Mouse (Mus musculus) cerebellum, postnatal 36 days (tissue): Measurements from ENCODE around the gene Dnajb2.

Source experiments
- DNase-seq, 2 experiments: peaks; one replicate each; pipeline ENCODE4 v3.0.0; 2021 to 2022; ENCODE audit warnings: mixed read lengths in 2 of 2

The Dnajb2 gene

GRCm38 (mm10) chr1:75236117-75237050, at the start of gene Dnajb2:
Gene Dnajb2, plus strand, starts transcription at chr1:75236406.
- DNase-seq, result peak; percentile 88 to 90

GRCm38 (mm10) chr1:75187126-75187525, 49.1 kb upstream of the Dnajb2 start:
- no peak for DNase-seq

GRCm38 (mm10) chr1:75187914-75188483, 48.2 kb upstream of the Dnajb2 start:
- DNase-seq, result no peak

- no peak for DNase-seq
These were observed 45.6 kb upstream of the Dnajb2 start for GRCm38 (mm10) chr1:75190577-75190976.

- DNase-seq, result no peak
These were observed 45.0 kb upstream of the Dnajb2 start for GRCm38 (mm10) chr1:75191258-75191621.

- peak; percentile 91 to 92 for DNase-seq
These were observed 44.4 kb upstream of the Dnajb2 start, which contains the start of the genes Ankzf1 and Atg9a for GRCm38 (mm10) chr1:75191622-75192402. Gene Ankzf1, plus strand, starts transcription at chr1:75192151. Gene Atg9a, minus strand, starts transcription at chr1:75192196.

GRCm38 (mm10) chr1:75192452-75192851, 43.8 kb upstream of the Dnajb2 start:
- peak in 1 of 2 experiments; percentile 49 for DNase-seq

- DNase-seq, result no peak
These were observed 35.0 kb upstream of the Dnajb2 start for GRCm38 (mm10) chr1:75201236-75201635.

GRCm38 (mm10) chr1:75208967-75209678, 27.1 kb upstream of the Dnajb2 start:
- no peak for DNase-seq

- DNase-seq, result peak; percentile 96 to 98
These were observed 25.8 kb upstream of the Dnajb2 start, which contains the start of the genes Glb1l and Stk16 for GRCm38 (mm10) chr1:75210136-75211087. Gene Glb1l, minus strand, starts transcription at chr1:75210813. Gene Stk16, plus strand, starts transcription at chr1:75210838.

GRCm38 (mm10) chr1:75211141-75211708, 25.0 kb upstream of the Dnajb2 start:
- DNase-seq, result no peak

GRCm38 (mm10) chr1:75212542-75212941, 23.7 kb upstream of the Dnajb2 start:
- no peak for DNase-seq

- no peak for DNase-seq
These were observed 23.1 kb upstream of the Dnajb2 start for GRCm38 (mm10) chr1:75213096-75213495.

- DNase-seq, result no peak
These were observed 21.8 kb upstream of the Dnajb2 start for GRCm38 (mm10) chr1:75214442-75214841.

GRCm38 (mm10) chr1:75214886-75215285, 21.3 kb upstream of the Dnajb2 start:
- DNase-seq, result no peak

- DNase-seq, result no peak
These were observed 20.4 kb upstream of the Dnajb2 start for GRCm38 (mm10) chr1:75215785-75216184.

- DNase-seq, result peak; percentile 59 to 60
These were observed 19.2 kb upstream of the Dnajb2 start for GRCm38 (mm10) chr1:75216797-75217585.

- no peak for DNase-seq
These were observed 18.3 kb upstream of the Dnajb2 start for GRCm38 (mm10) chr1:75217893-75218226.

GRCm38 (mm10) chr1:75218227-75219001, 17.8 kb upstream of the Dnajb2 start:
- peak; percentile 92 to 93 for DNase-seq
